Mouse (Mus musculus): ENCODE measurements around the gene Nt5c2.

Gene Nt5c2

GRCm38 (mm10) chr19:47014447-47015381 is at the start of gene Nt5c2, which contains the start of gene Ina:
Nt5c2 (minus strand) TSS chr19:47015153.
Ina (plus strand) TSS chr19:47014698.
- in situ Hi-C loops (cut with MboI, MseI), result no loop called here

GRCm38 (mm10) chr19:47057684-47058083 is 42.7 kb upstream of the Nt5c2 start:
- in situ Hi-C loops (cut with MboI, MseI), result no loop called here

- in situ Hi-C loops (cut with MboI, MseI), result no loop called here
Observed at GRCm38 (mm10) chr19:47053471-47053870, 38.5 kb upstream of the Nt5c2 start.

GRCm38 (mm10) chr19:47052927-47053326 is 38.0 kb upstream of the Nt5c2 start:
- in situ Hi-C loops (cut with MboI, MseI), result no loop called here

GRCm38 (mm10) chr19:47050271-47051032 is 35.5 kb upstream of the Nt5c2 start, which contains the start of gene Pcgf6:
Pcgf6 (minus strand) TSS chr19:47050906.
- in situ Hi-C loops (cut with MboI, MseI), result no loop called here

GRCm38 (mm10) chr19:47049840-47050239 is 34.9 kb upstream of the Nt5c2 start:
- in situ Hi-C loops (cut with MboI, MseI), result no loop called here

- in situ Hi-C loops (cut with MboI, MseI), result no loop called here
Observed at GRCm38 (mm10) chr19:47049061-47049460, 34.1 kb upstream of the Nt5c2 start.

GRCm38 (mm10) chr19:47047236-47047833 is 32.4 kb upstream of the Nt5c2 start:
- in situ Hi-C loops (cut with MboI, MseI), result no loop called here

- in situ Hi-C loops (cut with MboI, MseI), result no loop called here
Observed at GRCm38 (mm10) chr19:47046343-47046742, 31.4 kb upstream of the Nt5c2 start.

GRCm38 (mm10) chr19:47043608-47044007 is 28.7 kb upstream of the Nt5c2 start:
- in situ Hi-C loops (cut with MboI, MseI), result no loop called here

- in situ Hi-C loops (cut with MboI, MseI), result no loop called here
Observed at GRCm38 (mm10) chr19:47040720-47041473, 25.9 kb upstream of the Nt5c2 start.

GRCm38 (mm10) chr19:47036596-47036995 is 21.6 kb upstream of the Nt5c2 start:
- in situ Hi-C loops (cut with MboI, MseI), result no loop called here

GRCm38 (mm10) chr19:47034916-47035315 is 20.0 kb upstream of the Nt5c2 start:
- in situ Hi-C loops (cut with MboI, MseI), result no loop called here

- in situ Hi-C loops (cut with MboI, MseI), result no loop called here
Observed at GRCm38 (mm10) chr19:47031770-47032169, 16.8 kb upstream of the Nt5c2 start.

- in situ Hi-C loops (cut with MboI, MseI), result no loop called here
Observed at GRCm38 (mm10) chr19:47029796-47030195, 14.8 kb upstream of the Nt5c2 start.

GRCm38 (mm10) chr19:47026513-47026912 is 11.6 kb upstream of the Nt5c2 start:
- in situ Hi-C loops (cut with MboI, MseI), result no loop called here

- in situ Hi-C loops (cut with MboI, MseI), result no loop called here
Observed at GRCm38 (mm10) chr19:47024954-47025353, 10.0 kb upstream of the Nt5c2 start.

- in situ Hi-C loops (cut with MboI, MseI), result no loop called here
Observed at GRCm38 (mm10) chr19:47023546-47023945, 8.6 kb upstream of the Nt5c2 start.

- in situ Hi-C loops (cut with MboI, MseI), result no loop called here
Observed at GRCm38 (mm10) chr19:47022709-47023108, 7.8 kb upstream of the Nt5c2 start.

GRCm38 (mm10) chr19:47019326-47019725 is 4.4 kb upstream of the Nt5c2 start:
- in situ Hi-C loops (cut with MboI, MseI), result no loop called here

GRCm38 (mm10) chr19:47018330-47018729 is 3.4 kb upstream of the Nt5c2 start:
- in situ Hi-C loops (cut with MboI, MseI), result no loop called here

Data from T-helper 2 cell (primary cell).